Mouse (Mus musculus): ENCODE data around the gene Txk. TPM values are rescaled to one million over a fixed set of nuclear protein-coding genes. Genes with fewer than 3 reads are reported as not detected.

Gene Txk
- polyA plus RNA-seq, 1 experiment from 2014 or later, result 0.23 TPM

- Histone ChIP-seq H3K4me2 (replicated peaks) (no peak overlapping the region), H3K4me1 (no peaks in the 10 kb centered on the region), H3K27me3 (no peaks in the 10 kb centered on the region), H3K4me3 (replicated peaks) (no peak overlapping the region), H3K9ac (no peak overlapping the region), H3K36me3 (no peaks in the 10 kb centered on the region), H3K27ac (replicated peaks) (no peak overlapping the region), H3K9me3 (replicated peaks) (no peaks in the 10 kb centered on the region)
- 44% methylated on average over 7 of the region's 7 CpGs for WGBS
- no peak for ATAC-seq (ENCODE audit: insufficient number of reproducible peaks, low FRiP score, low TSS enrichment, low read depth)
Observed at GRCm38 (mm10) chr5:72656270-72656791, 96.2 kb downstream of the Txk start.

GRCm38 (mm10) chr5:72653068-72653674 lies 99.4 kb downstream of the Txk start:
- no peaks in the 10 kb centered on the region for H3K9me3 ChIP-seq (replicated peaks)
- no peak overlapping the region for H3K4me2 ChIP-seq (replicated peaks)
- 75% methylated on average over 10 of the region's 10 CpGs for WGBS
- H3K27me3 ChIP-seq, result no peaks in the 10 kb centered on the region
- no peak overlapping the region for H3K4me3 ChIP-seq (replicated peaks)
- no peak overlapping the region for H3K9ac ChIP-seq
- no peaks in the 10 kb centered on the region for H3K36me3 ChIP-seq
- no peak overlapping the region for H3K27ac ChIP-seq (replicated peaks)
- no peak for ATAC-seq (ENCODE audit: insufficient number of reproducible peaks, low FRiP score, low TSS enrichment, low read depth)
- peaks cover 1% of the 10 kb centered on the region; the same call in 1 of the 2 replicates for H3K4me1 ChIP-seq

GRCm38 (mm10) chr5:72648987-72649735 lies 103.4 kb downstream of the Txk start:
- Histone ChIP-seq H3K36me3 (no peaks in the 10 kb centered on the region), H3K27me3 (no peaks in the 10 kb centered on the region), H3K9ac (no peak overlapping the region), H3K27ac (replicated peaks) (no peak overlapping the region), H3K9me3 (replicated peaks) (no peaks in the 10 kb centered on the region), H3K4me1 (peaks cover 10% of the 10 kb centered on the region), H3K4me3 (replicated peaks) (no peak overlapping the region), H3K4me2 (replicated peaks) (no peak overlapping the region)
- ATAC-seq (ENCODE audit: insufficient number of reproducible peaks, low FRiP score, low TSS enrichment, low read depth), result no peak
- 78% methylated on average over 9 of the region's 9 CpGs for WGBS

- Histone ChIP-seq H3K9me3 (replicated peaks) (no peaks in the 10 kb centered on the region), H3K4me2 (replicated peaks) (peak overlapping the region; percentile 93), H3K9ac (peak overlapping the region; percentile 12; the same call in 1 of the 2 replicates), H3K4me1 (peaks cover 10% of the 10 kb centered on the region), H3K27ac (replicated peaks) (peak overlapping the region; percentile 34; the same call in 1 of the 2 replicates), H3K36me3 (no peaks in the 10 kb centered on the region), H3K4me3 (replicated peaks) (peak overlapping the region; percentile 57), H3K27me3 (no peaks in the 10 kb centered on the region)
- ATAC-seq (ENCODE audit: insufficient number of reproducible peaks, low FRiP score, low TSS enrichment, low read depth), result 0 out of 2 replicates have a peak, but pooled peaks have one; percentile 41
- 5% methylated on average over 18 of the region's 18 CpGs for WGBS
Observed at GRCm38 (mm10) chr5:72647958-72648595, 104.5 kb downstream of the Txk start.

- ATAC-seq (ENCODE audit: insufficient number of reproducible peaks, low FRiP score, low TSS enrichment, low read depth), result peak; percentile 88
- Histone ChIP-seq H3K4me1 (peaks cover 10% of the 10 kb centered on the region), H3K4me3 (replicated peaks) (peak within 1 kb of the TSS; percentile 57), H3K27me3 (no peaks in the 10 kb centered on the region), H3K36me3 (no peaks in the 10 kb centered on the region), H3K4me2 (replicated peaks) (peak within 1 kb of the TSS; percentile 93), H3K9me3 (replicated peaks) (no peaks in the 10 kb centered on the region), H3K9ac (peak within 1 kb of the TSS; percentile 12; the same call in 1 of the 2 replicates), H3K27ac (replicated peaks) (peak within 1 kb of the TSS; percentile 34; the same call in 1 of the 2 replicates)
- under 1% methylated on average over 25 of the region's 25 CpGs for WGBS
Observed at GRCm38 (mm10) chr5:72647418-72647907, 105.1 kb downstream of the Txk start, which contains the start of gene Nipal1. Gene Nipal1, plus strand, starts transcription at chr5:72647795.

GRCm38 (mm10) chr5:72646996-72647395 lies 105.6 kb downstream of the Txk start:
- H3K9me3 ChIP-seq (replicated peaks), result no peaks in the 10 kb centered on the region
- no peak overlapping the region for H3K9ac ChIP-seq
- no peak overlapping the region for H3K27ac ChIP-seq (replicated peaks)
- peak overlapping the region; percentile 93 for H3K4me2 ChIP-seq (replicated peaks)
- H3K27me3 ChIP-seq, result no peaks in the 10 kb centered on the region
- no peak for ATAC-seq (ENCODE audit: insufficient number of reproducible peaks, low FRiP score, low TSS enrichment, low read depth)
- 29% methylated on average over 10 of the region's 10 CpGs for WGBS
- H3K4me1 ChIP-seq, result peaks cover 10% of the 10 kb centered on the region
- H3K36me3 ChIP-seq, result no peaks in the 10 kb centered on the region
- H3K4me3 ChIP-seq (replicated peaks), result peak overlapping the region; percentile 57

- Histone ChIP-seq H3K4me1 (peaks cover 10% of the 10 kb centered on the region), H3K27ac (replicated peaks) (no peak overlapping the region), H3K4me2 (replicated peaks) (no peak overlapping the region), H3K9ac (no peak overlapping the region), H3K9me3 (replicated peaks) (no peaks in the 10 kb centered on the region), H3K27me3 (no peaks in the 10 kb centered on the region), H3K4me3 (replicated peaks) (no peak overlapping the region), H3K36me3 (no peaks in the 10 kb centered on the region)
- ATAC-seq (ENCODE audit: insufficient number of reproducible peaks, low FRiP score, low TSS enrichment, low read depth), result no peak
- 39% methylated on average over 10 of the region's 10 CpGs for WGBS
Observed at GRCm38 (mm10) chr5:72646131-72646530, 106.4 kb downstream of the Txk start.

Other genes starting within 250 kb of the Txk start
- 4.3 and 4.4 TPM in 2 replicates for gene Corin, start 248.3 kb downstream of the Txk start, polyA plus RNA-seq (2015; fragmentation: Nextera tagmentation; extraction: Ambion mirVana)
- 16.8 and 19.4 TPM in 2 replicates for gene Nfxl1, start 193.1 kb downstream of the Txk start, polyA plus RNA-seq (2015; fragmentation: Nextera tagmentation; extraction: Ambion mirVana)
- gene Zar1, start 171.5 kb downstream of the Txk start, polyA plus RNA-seq (2015; fragmentation: Nextera tagmentation; extraction: Ambion mirVana), result 0.88 and 1.0 TPM in 2 replicates
- gene Gm5868, start 165.2 kb downstream of the Txk start, polyA plus RNA-seq (2015; fragmentation: Nextera tagmentation; extraction: Ambion mirVana), result 0.47 and 0.76 TPM in 2 replicates
- not detected in 2 replicates for gene Cnga1, start 108.5 kb downstream of the Txk start, polyA plus RNA-seq (2015; fragmentation: Nextera tagmentation; extraction: Ambion mirVana)
- 10.6 and 16.6 TPM in 2 replicates for gene Nipal1, start 105.0 kb downstream of the Txk start, polyA plus RNA-seq (2015; fragmentation: Nextera tagmentation; extraction: Ambion mirVana)
- 7.4 and 7.9 TPM in 2 replicates for gene Tec, start 115.7 kb upstream of the Txk start, polyA plus RNA-seq (2015; fragmentation: Nextera tagmentation; extraction: Ambion mirVana)
- 16.8 and 17.2 TPM in 2 replicates for gene Slain2, start 161.5 kb upstream of the Txk start, polyA plus RNA-seq (2015; fragmentation: Nextera tagmentation; extraction: Ambion mirVana)
- not detected in 2 replicates for gene Gm10135, start 221.9 kb upstream of the Txk start, polyA plus RNA-seq (2015; fragmentation: Nextera tagmentation; extraction: Ambion mirVana)